Mouse (Mus musculus) spleen, adult 2 months (tissue): Measurements from ENCODE around the gene Gm42688.

ENCODE experiments used
- CTCF ChIP-seq: fragments of 200-500 bp; IDR thresholded peaks from 2 replicates; pipeline ENCODE4 v1.5.1; 2011; ENCODE audit warnings: mild to moderate bottlenecking, inconsistent platforms; ENCODE audit not compliant: insufficient read depth, insufficient read length, insufficient replicate concordance; ENCODE audit errors: extremely low read depth
- POLR2A ChIP-seq: fragments of 200-500 bp; IDR thresholded peaks from 2 replicates; pipeline ENCODE4 v1.6.1; 2011; ENCODE audit warnings: low read depth, low read length, inconsistent platforms

DNA sequence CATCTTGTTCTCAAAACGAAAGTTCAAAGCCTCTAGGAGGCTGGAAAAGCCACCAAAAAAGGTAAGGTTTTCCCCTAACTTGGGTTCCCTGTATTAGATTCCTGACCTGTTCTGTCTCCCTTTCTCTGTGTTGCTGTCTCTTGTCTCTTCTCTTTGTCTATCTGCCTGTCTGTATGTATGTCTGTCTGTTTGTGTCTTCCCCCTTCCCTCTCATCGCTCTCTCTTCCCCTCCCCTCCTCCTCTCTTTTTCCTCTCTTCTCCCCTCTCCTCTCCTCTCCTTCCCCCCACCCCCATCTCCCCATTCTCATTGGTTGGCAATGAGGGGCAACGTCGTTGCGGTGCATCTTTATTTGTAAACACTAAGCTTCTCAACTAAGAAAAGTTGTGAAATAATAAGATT is 23.9 kb downstream of the Gm42688 start, which contains the start of gene Ino80b:
- no peak for TF ChIP-seq CTCF
- TF ChIP-seq POLR2A, result no peak
